Mouse (Mus musculus): ENCODE measurements around the gene Angptl3.

DNA sequence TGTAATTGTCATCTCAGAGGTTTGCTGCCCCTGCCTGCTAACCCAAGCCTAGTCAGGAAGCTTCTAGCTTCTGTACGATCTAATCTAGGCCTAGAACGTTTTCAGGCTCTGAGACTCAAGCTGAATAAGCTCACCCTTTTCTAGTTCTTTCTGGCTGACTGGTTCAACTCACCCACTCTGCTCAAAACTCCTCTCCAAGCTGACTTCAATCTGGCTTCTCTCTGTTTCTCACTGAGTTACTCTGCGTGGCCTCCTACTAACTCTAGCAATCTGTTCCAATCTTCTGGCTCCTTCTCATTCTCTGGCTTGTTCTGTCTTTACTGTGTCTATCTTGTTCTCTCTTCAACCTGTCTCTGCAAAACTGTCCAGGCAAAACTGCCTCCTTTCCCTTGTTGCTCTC lies 53.1 kb downstream of the Angptl3 start:
- TF ChIP-seq NANOG (IDR thresholded peaks at IDR 0.05; ENCODE audit: borderline replicate concordance, low read length): no peak
- TF ChIP-seq CTCF (conservative IDR thresholded peaks at IDR 0.05; ENCODE audit: low read length): no peak
- no peak for TF ChIP-seq POU5F1 (IDR thresholded peaks at IDR 0.05; ENCODE audit: borderline replicate concordance, low read length)
